Mouse (Mus musculus) intestine, embryonic 16.5 days (tissue): Measurements from ENCODE around the gene Ptprs. TPM values are rescaled to one million over a fixed set of nuclear protein-coding genes. Genes with fewer than 3 reads are reported as not detected.

ENCODE experiments used
- ATAC-seq: fragments of 200-750 bp; cut with Nextera tagmentation; 2 replicates; pipeline ENCODE4 v1.8.0; 2017; ENCODE audit warnings: moderate TSS enrichment, moderate library complexity
- H3K27ac ChIP-seq: fragments of 300-500 bp; sonication (generic); 2 replicates; pipeline ENCODE4 v1.5.1; 2014; ENCODE audit warnings: mild to moderate bottlenecking, low read length
- H3K27me3 ChIP-seq: fragments of 300-500 bp; sonication (generic); replicated peaks from 2 replicates; pipeline ENCODE4 v1.6.1; 2014; ENCODE audit warnings: low read length, control low read depth, mixed read lengths; ENCODE audit not compliant: control insufficient read depth, insufficient read depth
- H3K36me3 ChIP-seq: fragments of 300-500 bp; sonication (generic); 2 replicates; pipeline ENCODE4 v1.6.1; 2014; ENCODE audit warnings: low read length, control low read depth; ENCODE audit not compliant: control insufficient read depth, insufficient read depth
- H3K4me1 ChIP-seq: fragments of 300-500 bp; sonication (generic); 2 replicates; pipeline ENCODE4 v1.6.1; 2014; ENCODE audit warnings: low read length, control low read depth, mixed read lengths; ENCODE audit not compliant: control insufficient read depth, insufficient read depth
- H3K4me2 ChIP-seq: fragments of 300-500 bp; sonication (generic); 2 replicates; pipeline ENCODE4 v1.6.1; 2014; ENCODE audit warnings: low read depth, low read length, control low read depth
- H3K4me3 ChIP-seq: fragments of 300-500 bp; sonication (generic); 2 replicates; pipeline ENCODE4 v1.5.1; 2014; ENCODE audit warnings: mild to moderate bottlenecking, low read length
- H3K9ac ChIP-seq: fragments of 300-500 bp; sonication (generic); 2 replicates; pipeline ENCODE4 v1.6.1; 2014; ENCODE audit warnings: low read depth, low read length
- H3K9me3 ChIP-seq: fragments of 300-500 bp; sonication (generic); 2 replicates; pipeline ENCODE4 v1.6.1; 2016; ENCODE audit warnings: low read length, control low read depth; ENCODE audit not compliant: control insufficient read depth
- WGBS: fragments of 180-500 bp; shearing (Covaris S2); extraction: QIAGEN DNeasy Blood & Tissue Kit; methylation state at CpG from one replicate; pipeline ENCODE4 v1.1.7; 2014; 5-methylcytosine and 5-hydroxymethylcytosine counted together
- polyA plus RNA-seq: library from polyadenylated mRNA; unstranded; fragments of >200 nt; fragmentation: Nextera tagmentation; extraction: Ambion mirVana; gene quantifications from 2 replicates; pipeline ENCODE4 v1.2.1, GENCODE M21; 2015

Ptprs gene
- polyA plus RNA-seq, 1 experiment from 2014 or later: 34.4 TPM

GRCm38 (mm10) chr17:56447716-56448115 is 28.6 kb downstream of the Ptprs start:
- H3K9ac ChIP-seq: no peak overlapping the region
- H3K4me3 ChIP-seq: no peak overlapping the region
- peaks cover 5% of the 10 kb centered on the region for H3K36me3 ChIP-seq
- 78% methylated on average over 2 of the region's 2 CpGs for WGBS
- no peak for ATAC-seq
- no peaks in the 10 kb centered on the region for H3K9me3 ChIP-seq
- no peaks in the 10 kb centered on the region for H3K27me3 ChIP-seq
- H3K4me2 ChIP-seq: no peak overlapping the region
- H3K27ac ChIP-seq: no peak overlapping the region
- H3K4me1 ChIP-seq: no peaks in the 10 kb centered on the region

- H3K27ac ChIP-seq: no peak overlapping the region
- peaks cover 8% of the 10 kb centered on the region for H3K36me3 ChIP-seq
- no peak for ATAC-seq
- H3K4me3 ChIP-seq: no peak overlapping the region
- no peaks in the 10 kb centered on the region for H3K27me3 ChIP-seq
- H3K9ac ChIP-seq: no peak overlapping the region
- 75% methylated on average over 14 of the region's 14 CpGs for whole genome bisulfite sequencing
- no peak overlapping the region for H3K4me2 ChIP-seq
- no peaks in the 10 kb centered on the region for H3K4me1 ChIP-seq
- H3K9me3 ChIP-seq: no peaks in the 10 kb centered on the region
Observed at GRCm38 (mm10) chr17:56445397-56445796, 30.9 kb downstream of the Ptprs start.

- Histone ChIP-seq H3K9me3 (no peaks in the 10 kb centered on the region), H3K27me3 (no peaks in the 10 kb centered on the region), H3K9ac (no peak overlapping the region), H3K4me1 (no peaks in the 10 kb centered on the region), H3K4me2 (no peak overlapping the region), H3K4me3 (no peak overlapping the region), H3K36me3 (peaks cover 5% of the 10 kb centered on the region), H3K27ac (no peak overlapping the region)
- 91% methylated on average over 3 of the region's 3 CpGs for WGBS
- no peak for ATAC-seq
Observed at GRCm38 (mm10) chr17:56444771-56445170, 31.5 kb downstream of the Ptprs start.

GRCm38 (mm10) chr17:56443341-56443795 is 32.9 kb downstream of the Ptprs start:
- WGBS: 81% methylated on average over 5 of the region's 5 CpGs
- no peaks in the 10 kb centered on the region for H3K9me3 ChIP-seq
- no peak overlapping the region for H3K9ac ChIP-seq
- H3K4me3 ChIP-seq: no peak overlapping the region
- H3K27me3 ChIP-seq: no peaks in the 10 kb centered on the region
- no peak overlapping the region for H3K4me2 ChIP-seq
- no peak overlapping the region for H3K27ac ChIP-seq
- no peak for ATAC-seq
- peaks cover 5% of the 10 kb centered on the region for H3K36me3 ChIP-seq
- H3K4me1 ChIP-seq: no peaks in the 10 kb centered on the region

- H3K27ac ChIP-seq: no peak overlapping the region
- H3K36me3 ChIP-seq: peaks cover 10% of the 10 kb centered on the region
- no peak overlapping the region for H3K4me2 ChIP-seq
- no peaks in the 10 kb centered on the region for H3K27me3 ChIP-seq
- no peak overlapping the region for H3K9ac ChIP-seq
- H3K9me3 ChIP-seq: no peaks in the 10 kb centered on the region
- 78% methylated on average over 6 of the region's 6 CpGs for WGBS
- no peaks in the 10 kb centered on the region for H3K4me1 ChIP-seq
- H3K4me3 ChIP-seq: no peak overlapping the region
- ATAC-seq: no peak
Observed at GRCm38 (mm10) chr17:56442316-56442715, 34.0 kb downstream of the Ptprs start.

- Histone ChIP-seq H3K9ac (no peak overlapping the region), H3K4me3 (no peak overlapping the region), H3K4me1 (no peaks in the 10 kb centered on the region), H3K9me3 (no peaks in the 10 kb centered on the region), H3K36me3 (peaks cover 26% of the 10 kb centered on the region), H3K27me3 (no peaks in the 10 kb centered on the region), H3K27ac (no peak overlapping the region), H3K4me2 (no peak overlapping the region)
- ATAC-seq: no peak
- WGBS: 79% methylated on average over 15 of the region's 15 CpGs
Observed at GRCm38 (mm10) chr17:56439731-56440460, 36.4 kb downstream of the Ptprs start.

- Histone ChIP-seq H3K27me3 (no peaks in the 10 kb centered on the region), H3K4me3 (no peak overlapping the region), H3K9ac (no peak overlapping the region), H3K9me3 (no peaks in the 10 kb centered on the region), H3K27ac (no peak overlapping the region), H3K4me1 (no peaks in the 10 kb centered on the region), H3K4me2 (no peak overlapping the region), H3K36me3 (peaks cover 21% of the 10 kb centered on the region)
- 73% methylated on average over 3 of the region's 3 CpGs for WGBS
- no peak for ATAC-seq
Observed at GRCm38 (mm10) chr17:56431582-56431981, 44.7 kb downstream of the Ptprs start.

GRCm38 (mm10) chr17:56427857-56428256 is 48.4 kb downstream of the Ptprs start:
- H3K9me3 ChIP-seq: no peaks in the 10 kb centered on the region
- no peak overlapping the region for H3K4me3 ChIP-seq
- H3K9ac ChIP-seq: no peak overlapping the region
- H3K27me3 ChIP-seq: no peaks in the 10 kb centered on the region
- ATAC-seq: no peak
- H3K36me3 ChIP-seq: peaks cover 11% of the 10 kb centered on the region
- no peak overlapping the region for H3K27ac ChIP-seq
- H3K4me1 ChIP-seq: peaks cover 8% of the 10 kb centered on the region
- no peak overlapping the region for H3K4me2 ChIP-seq
- 79% methylated on average over 26 of the region's 28 CpGs for WGBS

GRCm38 (mm10) chr17:56425941-56426340 is 50.3 kb downstream of the Ptprs start:
- H3K9ac ChIP-seq: peak overlapping the region; percentile 70
- 33% methylated on average over 3 of the region's 3 CpGs for WGBS
- no peaks in the 10 kb centered on the region for H3K9me3 ChIP-seq
- peak overlapping the region; percentile 95 for H3K4me2 ChIP-seq
- peaks cover 10% of the 10 kb centered on the region for H3K36me3 ChIP-seq
- H3K4me1 ChIP-seq: peaks cover 8% of the 10 kb centered on the region
- H3K4me3 ChIP-seq: peak overlapping the region; percentile 57
- no peaks in the 10 kb centered on the region for H3K27me3 ChIP-seq
- no peak for ATAC-seq
- no peak overlapping the region for H3K27ac ChIP-seq

GRCm38 (mm10) chr17:56425584-56425914 is 50.7 kb downstream of the Ptprs start:
- H3K4me2 ChIP-seq: peak overlapping the region; percentile 95
- H3K27me3 ChIP-seq: no peaks in the 10 kb centered on the region
- H3K4me1 ChIP-seq: peaks cover 8% of the 10 kb centered on the region
- ATAC-seq: peak; percentile 87
- 1% methylated on average over 47 of the region's 47 CpGs for WGBS
- H3K27ac ChIP-seq: no peak overlapping the region; the same call in 1 of the 2 replicates
- peaks cover 8% of the 10 kb centered on the region for H3K36me3 ChIP-seq
- H3K9me3 ChIP-seq: no peaks in the 10 kb centered on the region
- peak overlapping the region; percentile 70 for H3K9ac ChIP-seq
- H3K4me3 ChIP-seq: peak overlapping the region; percentile 57
